Mouse (Mus musculus): ENCODE results near the gene Bcl2l2. TPM values are rescaled to one million over a fixed set of nuclear protein-coding genes. Genes with fewer than 3 reads are reported as not detected.

Gene Bcl2l2
- polyA plus RNA-seq, 1 experiment from 2014 or later, result 4.2 TPM

Other genes starting within 250 kb of the Bcl2l2 start
- not detected in 2 replicates for gene Gm17606, start 242.4 kb upstream of the Bcl2l2 start, polyA plus RNA-seq (2015; fragmentation: Nextera tagmentation; extraction: Ambion mirVana)
- gene Cdh24, start 242.0 kb upstream of the Bcl2l2 start, polyA plus RNA-seq (2015; fragmentation: Nextera tagmentation; extraction: Ambion mirVana), result 1.6 and 2.2 TPM in 2 replicates
- gene 1700123O20Rik, start 197.2 kb upstream of the Bcl2l2 start, polyA plus RNA-seq (2015; fragmentation: Nextera tagmentation; extraction: Ambion mirVana), result 68.3 and 76.6 TPM in 2 replicates
- gene Acin1, start 196.4 kb upstream of the Bcl2l2 start, polyA plus RNA-seq (2015; fragmentation: Nextera tagmentation; extraction: Ambion mirVana), result 89.1 and 101 TPM in 2 replicates
- gene Gm29776, start 184.5 kb upstream of the Bcl2l2 start, polyA plus RNA-seq (2015; fragmentation: Nextera tagmentation; extraction: Ambion mirVana), result 0.15 and 0.19 TPM in 2 replicates
- gene Cebpe, start 171.2 kb upstream of the Bcl2l2 start, polyA plus RNA-seq (2015; fragmentation: Nextera tagmentation; extraction: Ambion mirVana), result 0.88 and 1.2 TPM in 2 replicates
- gene Slc7a8, start 101.4 kb upstream of the Bcl2l2 start, polyA plus RNA-seq (2015; fragmentation: Nextera tagmentation; extraction: Ambion mirVana), result 9.9 and 10.2 TPM in 2 replicates
- gene Rnf212b, start 69.2 kb upstream of the Bcl2l2 start, polyA plus RNA-seq (2015; fragmentation: Nextera tagmentation; extraction: Ambion mirVana), result not detected in 2 replicates
- gene Homez, start 12.4 kb upstream of the Bcl2l2 start, polyA plus RNA-seq (2015; fragmentation: Nextera tagmentation; extraction: Ambion mirVana), result 7.7 and 8.6 TPM in 2 replicates
- 1.2 TPM in 2 replicates for gene Ppp1r3e, start 5.8 kb upstream of the Bcl2l2 start, polyA plus RNA-seq (2015; fragmentation: Nextera tagmentation; extraction: Ambion mirVana)
- 0.12 TPM in 1 of 2 replicates, not detected in the other for gene Gm20521, start 64 bp downstream of the Bcl2l2 start, polyA plus RNA-seq (2015; fragmentation: Nextera tagmentation; extraction: Ambion mirVana)
- 67.8 and 78.6 TPM in 2 replicates for gene Pabpn1, start 9.1 kb downstream of the Bcl2l2 start, polyA plus RNA-seq (2015; fragmentation: Nextera tagmentation; extraction: Ambion mirVana)
- 29.2 and 32.2 TPM in 2 replicates for gene Slc22a17, start 29.8 kb downstream of the Bcl2l2 start, polyA plus RNA-seq (2015; fragmentation: Nextera tagmentation; extraction: Ambion mirVana)
- gene Efs, start 42.7 kb downstream of the Bcl2l2 start, polyA plus RNA-seq (2015; fragmentation: Nextera tagmentation; extraction: Ambion mirVana), result 26.8 and 30.3 TPM in 2 replicates
- not detected in 2 replicates for gene Il25, start 49.3 kb downstream of the Bcl2l2 start, polyA plus RNA-seq (2015; fragmentation: Nextera tagmentation; extraction: Ambion mirVana)
- gene Cmtm5, start 52.9 kb downstream of the Bcl2l2 start, polyA plus RNA-seq (2015; fragmentation: Nextera tagmentation; extraction: Ambion mirVana), result 3.4 and 4.9 TPM in 2 replicates
- 0.56 and 2.1 TPM in 2 replicates for gene Myh6, start 83.5 kb downstream of the Bcl2l2 start, polyA plus RNA-seq (2015; fragmentation: Nextera tagmentation; extraction: Ambion mirVana)
- gene Gm17428, start 93.6 kb downstream of the Bcl2l2 start, polyA plus RNA-seq (2015; fragmentation: Nextera tagmentation; extraction: Ambion mirVana), result not detected in 2 replicates
- gene Myh7, start 111.2 kb downstream of the Bcl2l2 start, polyA plus RNA-seq (2015; fragmentation: Nextera tagmentation; extraction: Ambion mirVana), result 7.6 and 25.7 TPM in 2 replicates
- gene Ngdn, start 132.1 kb downstream of the Bcl2l2 start, polyA plus RNA-seq (2015; fragmentation: Nextera tagmentation; extraction: Ambion mirVana), result 74.7 and 74.9 TPM in 2 replicates
- 3.1 and 3.6 TPM in 2 replicates for gene Zfhx2, start 208.9 kb downstream of the Bcl2l2 start, polyA plus RNA-seq (2015; fragmentation: Nextera tagmentation; extraction: Ambion mirVana)
- gene Thtpa, start 211.4 kb downstream of the Bcl2l2 start, polyA plus RNA-seq (2015; fragmentation: Nextera tagmentation; extraction: Ambion mirVana), result 19.9 and 22.5 TPM in 2 replicates
- 46.2 and 54.8 TPM in 2 replicates for gene Ap1g2, start 223.2 kb downstream of the Bcl2l2 start, polyA plus RNA-seq (2015; fragmentation: Nextera tagmentation; extraction: Ambion mirVana)
- gene Jph4, start 233.6 kb downstream of the Bcl2l2 start, polyA plus RNA-seq (2015; fragmentation: Nextera tagmentation; extraction: Ambion mirVana), result 1.1 and 1.2 TPM in 2 replicates

Measured in stomach, embryonic 16.5 days (tissue).